Mouse (Mus musculus): Measurements from ENCODE around the gene Soga1. TPM values are rescaled to one million over a fixed set of nuclear protein-coding genes. Genes with fewer than 3 reads are reported as not detected.

The Soga1 gene
- total RNA-seq (2017) = 0.23 and 0.25 TPM in 2 replicates

DNA sequence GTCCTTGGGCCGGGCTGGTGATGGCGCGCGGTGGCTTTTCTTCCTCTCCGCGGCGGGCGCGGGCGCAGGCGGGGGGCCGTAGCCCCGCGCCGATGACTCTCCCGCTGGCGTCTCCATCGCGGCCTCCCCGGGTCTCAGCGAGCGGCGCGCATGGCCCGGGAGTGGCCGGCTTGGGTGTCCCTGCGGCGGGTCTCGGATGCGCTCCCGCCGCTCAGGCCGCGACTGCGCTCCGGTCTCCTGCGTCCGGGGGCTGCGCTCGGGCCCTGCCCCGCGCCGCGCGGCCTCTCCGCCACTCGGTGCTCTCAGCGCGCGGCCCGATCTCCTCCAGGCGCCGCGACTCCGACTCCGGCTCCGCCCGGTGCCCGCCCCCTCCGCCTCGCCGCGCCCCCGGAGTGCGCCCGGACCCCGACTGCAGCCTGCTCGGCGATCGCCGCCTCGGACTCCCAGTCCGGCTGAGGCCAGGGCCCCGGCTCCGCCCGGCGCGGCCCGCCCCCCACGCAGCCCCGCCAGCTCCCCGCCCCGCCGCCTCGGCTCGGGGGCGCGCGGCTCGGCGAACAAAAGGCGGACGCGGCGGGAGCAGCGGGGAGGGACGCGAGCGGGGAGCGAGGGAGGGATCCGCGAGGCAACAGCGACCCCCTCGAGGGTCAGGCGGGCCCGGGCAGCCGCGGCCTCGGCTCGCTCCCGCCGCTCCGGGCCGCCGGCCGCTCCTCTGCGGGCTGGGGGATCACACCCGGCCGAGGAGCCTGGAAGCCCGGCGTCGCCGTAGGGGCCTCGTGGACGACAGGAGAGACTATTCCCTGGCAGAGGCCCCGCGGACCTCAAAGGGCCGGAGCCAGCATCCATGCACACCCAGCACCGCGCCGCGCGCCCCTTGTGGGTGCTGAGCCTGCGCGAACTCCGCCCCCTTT lies at the start of gene Soga1:
Soga1 (minus strand) TSS at position 462 of the 908 bp plus-strand sequence.
- no peak for ATAC-seq (ENCODE audit: extremely low read depth, insufficient number of reproducible peaks, low FRiP score, poor library complexity, severe bottlenecking)

GRCm38 (mm10) chr2:157128072-157128471 lies 49.0 kb upstream of the Soga1 start:
- no peak for ATAC-seq (ENCODE audit: extremely low read depth, insufficient number of reproducible peaks, low FRiP score, poor library complexity, severe bottlenecking)

GRCm38 (mm10) chr2:157127370-157127769 lies 48.3 kb upstream of the Soga1 start:
- no peak for ATAC-seq (ENCODE audit: extremely low read depth, insufficient number of reproducible peaks, low FRiP score, poor library complexity, severe bottlenecking)

- ATAC-seq (ENCODE audit: extremely low read depth, insufficient number of reproducible peaks, low FRiP score, poor library complexity, severe bottlenecking) = no peak
These were observed 46.2 kb upstream of the Soga1 start for GRCm38 (mm10) chr2:157125246-157125645.

GRCm38 (mm10) chr2:157121766-157122165 lies 42.7 kb upstream of the Soga1 start:
- ATAC-seq (ENCODE audit: extremely low read depth, insufficient number of reproducible peaks, low FRiP score, poor library complexity, severe bottlenecking) = 0 out of 2 replicates have a peak, but pooled peaks have one; percentile 30

DNA sequence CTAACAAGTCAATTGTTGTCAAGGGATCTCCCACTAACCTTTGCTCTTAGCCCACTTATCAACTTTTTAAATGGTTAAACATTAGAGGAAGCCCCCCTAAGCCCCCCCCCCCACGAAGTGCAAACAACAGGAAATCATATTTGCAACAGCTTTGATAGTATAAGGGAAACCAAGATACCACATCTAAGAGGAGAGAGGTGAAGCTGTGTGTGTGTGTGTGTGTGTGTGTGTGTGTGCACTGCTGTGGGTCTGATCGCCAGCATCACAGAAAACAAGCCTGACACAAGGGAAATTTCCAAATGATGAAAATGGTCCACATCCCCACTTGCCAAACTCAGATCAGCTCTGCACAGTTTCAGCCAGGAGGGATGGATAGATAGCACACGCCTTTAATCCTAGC lies 40.0 kb upstream of the Soga1 start:
- ATAC-seq (ENCODE audit: extremely low read depth, insufficient number of reproducible peaks, low FRiP score, poor library complexity, severe bottlenecking) = no peak

DNA sequence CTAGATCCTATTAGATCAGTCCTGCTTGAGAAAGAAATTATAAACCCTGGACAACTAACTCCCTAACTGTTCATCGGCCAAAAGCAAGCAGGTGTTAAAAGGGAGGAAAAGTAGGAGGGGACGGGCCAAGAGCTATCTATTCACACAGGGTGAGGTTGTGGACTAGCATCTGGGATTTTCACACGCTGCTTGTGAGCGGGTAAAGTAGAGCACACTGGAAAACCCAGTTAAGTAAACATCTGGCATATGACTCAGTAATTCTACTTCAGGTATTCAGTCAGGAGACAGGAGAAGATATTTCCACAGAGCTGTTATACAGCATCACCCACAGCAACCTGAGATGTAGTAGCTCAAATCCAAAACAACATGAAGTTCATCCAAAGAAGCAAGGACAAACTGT lies 39.5 kb upstream of the Soga1 start:
- ATAC-seq (ENCODE audit: extremely low read depth, insufficient number of reproducible peaks, low FRiP score, poor library complexity, severe bottlenecking) = no peak

GRCm38 (mm10) chr2:157116964-157117363 lies 37.9 kb upstream of the Soga1 start:
- peak; percentile 48; the same call in 1 of the 2 replicates for ATAC-seq (ENCODE audit: extremely low read depth, insufficient number of reproducible peaks, low FRiP score, poor library complexity, severe bottlenecking)

GRCm38 (mm10) chr2:157108236-157108635 lies 29.2 kb upstream of the Soga1 start:
- ATAC-seq (ENCODE audit: extremely low read depth, insufficient number of reproducible peaks, low FRiP score, poor library complexity, severe bottlenecking) = peak; percentile 51; the same call in 1 of the 2 replicates

GRCm38 (mm10) chr2:157104454-157104853 lies 25.4 kb upstream of the Soga1 start:
- no peak for ATAC-seq (ENCODE audit: extremely low read depth, insufficient number of reproducible peaks, low FRiP score, poor library complexity, severe bottlenecking)

- no peak for ATAC-seq (ENCODE audit: extremely low read depth, insufficient number of reproducible peaks, low FRiP score, poor library complexity, severe bottlenecking)
These were observed 23.2 kb upstream of the Soga1 start for GRCm38 (mm10) chr2:157102256-157102655.

DNA sequence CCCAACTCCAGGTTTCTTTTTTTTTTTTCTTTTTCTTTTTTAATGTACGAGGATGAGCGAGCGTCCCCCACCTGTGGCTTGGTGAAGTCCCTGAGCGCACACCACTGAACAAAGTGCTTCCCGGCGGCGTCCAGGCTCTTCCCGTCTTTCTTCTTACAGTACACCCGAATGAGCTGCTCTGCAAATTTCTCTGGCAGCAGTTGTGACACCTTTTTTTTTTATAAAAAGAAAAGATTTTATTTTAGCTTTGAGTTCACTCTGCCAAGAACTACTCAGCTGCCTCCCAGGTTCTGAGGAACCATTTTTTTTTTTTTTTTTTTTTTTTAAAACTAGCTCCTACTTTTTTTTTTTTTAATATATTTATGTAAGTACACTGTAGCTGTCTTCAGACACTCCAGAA lies 22.6 kb upstream of the Soga1 start:
- ATAC-seq (ENCODE audit: extremely low read depth, insufficient number of reproducible peaks, low FRiP score, poor library complexity, severe bottlenecking) = no peak

DNA sequence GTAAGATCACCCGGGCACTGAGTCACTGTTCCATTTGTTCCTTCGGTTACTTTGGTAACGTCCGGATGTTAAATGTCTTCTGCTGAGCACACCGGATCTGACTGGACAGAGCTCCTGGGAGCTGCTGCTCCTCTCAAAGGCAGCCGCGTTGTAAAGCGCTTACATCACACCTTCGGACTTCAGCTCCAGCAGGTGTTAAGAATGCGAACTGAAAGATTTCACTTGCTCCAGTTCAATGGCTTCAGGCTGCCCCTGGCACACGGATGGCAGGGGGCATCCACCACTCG lies 21.2 kb upstream of the Soga1 start:
- no peak for ATAC-seq (ENCODE audit: extremely low read depth, insufficient number of reproducible peaks, low FRiP score, poor library complexity, severe bottlenecking)

GRCm38 (mm10) chr2:157099532-157100318 lies 20.7 kb upstream of the Soga1 start:
- no peak for ATAC-seq (ENCODE audit: extremely low read depth, insufficient number of reproducible peaks, low FRiP score, poor library complexity, severe bottlenecking)

- ATAC-seq (ENCODE audit: extremely low read depth, insufficient number of reproducible peaks, low FRiP score, poor library complexity, severe bottlenecking) = no peak; the same call in 1 of the 2 replicates
These were observed 16.1 kb upstream of the Soga1 start for GRCm38 (mm10) chr2:157095005-157095755.

GRCm38 (mm10) chr2:157092024-157092423 lies 13.0 kb upstream of the Soga1 start:
- no peak for ATAC-seq (ENCODE audit: extremely low read depth, insufficient number of reproducible peaks, low FRiP score, poor library complexity, severe bottlenecking)

DNA sequence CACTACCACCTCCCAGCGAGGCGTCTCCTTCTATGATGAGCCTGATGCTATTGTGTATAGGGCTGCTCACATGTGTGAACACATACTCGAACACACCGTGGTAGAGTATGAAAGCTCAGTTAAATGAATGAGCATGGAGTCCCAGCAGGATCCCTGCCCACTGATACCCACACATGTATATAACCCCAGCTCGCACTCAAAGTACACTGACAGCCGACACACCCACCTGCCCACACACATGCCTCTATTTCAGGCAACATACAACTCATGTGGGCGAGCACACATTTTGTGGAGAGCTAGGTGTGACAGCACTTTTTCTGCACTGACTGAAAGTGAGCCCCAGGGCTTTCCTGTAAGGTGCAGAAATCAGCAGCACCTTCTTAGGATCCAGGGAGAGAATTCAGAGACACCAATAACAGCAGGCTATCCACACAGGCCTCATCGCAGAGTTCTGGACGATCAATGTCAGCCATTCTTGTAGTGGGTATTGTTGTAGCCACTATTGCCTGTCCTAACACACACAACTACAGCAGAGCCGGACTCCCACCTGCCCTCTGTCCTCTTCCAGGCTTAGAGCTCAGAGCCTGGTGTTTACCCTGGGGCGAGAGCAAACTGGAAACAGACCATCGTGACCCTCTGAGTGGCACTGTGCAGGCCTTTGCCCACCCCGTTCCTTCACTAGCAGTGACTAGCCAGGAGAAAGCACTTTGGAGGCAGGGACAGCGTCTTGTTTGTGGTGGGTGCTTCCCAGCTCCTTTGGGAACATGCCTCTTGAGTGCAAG lies 8.7 kb upstream of the Soga1 start:
- no peak for ATAC-seq (ENCODE audit: extremely low read depth, insufficient number of reproducible peaks, low FRiP score, poor library complexity, severe bottlenecking)

- ATAC-seq (ENCODE audit: extremely low read depth, insufficient number of reproducible peaks, low FRiP score, poor library complexity, severe bottlenecking) = no peak
These were observed 7.7 kb upstream of the Soga1 start, which contains the start of gene Tldc2 for GRCm38 (mm10) chr2:157086796-157087195. TSS of gene Tldc2 (plus strand) at chr2:157087055.

All from neutrophil, adult 5-6 weeks (primary cell).